Mouse (Mus musculus): ENCODE measurements around the gene Mical3.
A peak's percentile ranks its signal among the peaks of the same experiment; 100 is the strongest.

The Mical3 gene

DNA sequence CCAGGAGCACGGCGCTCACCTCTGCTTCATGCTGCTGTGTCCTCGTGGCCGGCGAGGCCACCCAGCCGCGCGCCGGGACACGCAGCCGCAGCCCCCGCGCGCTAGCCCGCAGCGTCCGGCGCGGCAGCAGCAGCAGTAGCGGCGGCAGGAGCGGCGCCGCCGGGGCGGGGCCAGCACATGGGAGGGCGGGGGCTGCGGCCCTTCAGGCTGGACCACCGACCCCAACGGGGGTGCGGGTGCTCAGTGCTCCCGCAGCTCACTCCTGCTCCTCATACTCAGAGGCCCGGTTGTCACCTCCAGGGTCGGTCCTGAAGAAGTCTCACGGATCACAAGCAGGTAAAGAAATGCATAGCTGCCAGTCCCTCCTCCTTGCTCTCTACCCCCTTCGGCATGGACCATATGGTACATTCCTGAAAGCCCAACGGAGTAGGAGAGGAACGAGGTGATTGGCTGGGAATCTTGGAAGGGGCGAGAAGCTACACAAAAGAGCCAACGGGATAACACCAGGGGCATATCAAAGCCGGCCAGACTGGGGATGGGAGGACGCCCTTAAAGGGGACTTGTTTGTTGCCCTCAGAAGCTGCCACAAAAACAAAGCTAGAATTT, 20.7 kb downstream of the Mical3 start:
- peak; percentile 83 to 88 for DNase-seq (ENCODE audit: low spot score in 2 of 2)

DNA sequence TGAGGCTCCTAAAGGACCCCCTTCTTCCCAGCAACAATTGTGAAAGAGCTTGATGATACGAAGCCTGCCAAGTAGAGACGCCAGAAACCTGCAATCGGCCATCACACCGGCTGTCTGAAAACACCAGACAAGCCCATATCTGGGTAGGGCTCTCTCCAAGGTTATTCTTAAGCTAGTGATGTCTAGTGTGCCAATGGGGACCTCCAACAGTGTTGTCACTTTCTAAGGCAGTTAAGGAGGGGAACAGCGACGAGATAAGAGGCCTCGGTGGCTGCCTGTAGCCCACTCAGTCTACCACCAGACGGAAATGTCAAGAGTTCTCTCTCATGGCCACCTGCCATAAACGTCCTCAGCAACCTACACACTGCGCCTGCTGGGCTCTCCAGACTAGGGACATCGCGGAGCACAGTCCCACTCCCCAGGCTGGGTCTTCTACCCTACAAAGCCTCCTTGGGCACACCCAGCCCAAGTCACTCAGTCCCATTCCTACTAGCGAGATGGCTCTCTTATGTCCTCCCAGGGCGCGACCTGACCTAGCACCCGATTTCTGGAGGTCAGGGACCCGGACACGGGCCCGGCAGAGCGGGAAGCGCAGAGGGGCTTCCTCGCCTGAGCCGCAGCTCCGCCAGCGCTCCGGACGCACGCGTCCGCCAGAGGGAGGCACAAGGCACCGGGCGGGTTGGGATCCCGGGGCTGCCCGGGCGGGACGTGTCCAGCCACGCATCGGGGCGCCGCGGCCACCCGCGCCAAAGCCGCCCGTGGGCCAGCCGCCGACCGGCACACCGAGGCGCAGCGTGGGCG, 21.4 kb downstream of the Mical3 start:
- peak; percentile 31 to 40 for DNase-seq (ENCODE audit: low spot score in 2 of 2)

DNA sequence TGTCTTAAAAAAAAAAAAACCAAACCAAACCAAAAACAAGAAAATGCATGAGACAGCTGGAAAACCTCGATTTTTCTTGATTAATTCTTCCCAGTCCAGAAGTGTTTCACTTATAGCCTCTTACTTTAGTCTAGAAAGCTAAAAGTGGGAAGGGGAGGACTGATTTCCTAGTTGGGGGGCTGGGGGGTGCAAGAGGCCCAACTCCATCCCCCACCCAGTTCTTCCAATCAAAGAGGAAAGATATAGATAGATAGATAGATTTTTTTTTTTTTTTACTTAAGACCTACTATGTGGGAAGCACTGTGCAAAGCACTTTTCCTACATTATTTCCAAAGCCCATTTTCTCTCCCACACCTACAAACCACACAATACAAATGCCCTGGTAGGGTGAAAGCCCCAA, 22.7 kb downstream of the Mical3 start:
- DNase-seq (ENCODE audit: low spot score in 2 of 2), result no peak

DNA sequence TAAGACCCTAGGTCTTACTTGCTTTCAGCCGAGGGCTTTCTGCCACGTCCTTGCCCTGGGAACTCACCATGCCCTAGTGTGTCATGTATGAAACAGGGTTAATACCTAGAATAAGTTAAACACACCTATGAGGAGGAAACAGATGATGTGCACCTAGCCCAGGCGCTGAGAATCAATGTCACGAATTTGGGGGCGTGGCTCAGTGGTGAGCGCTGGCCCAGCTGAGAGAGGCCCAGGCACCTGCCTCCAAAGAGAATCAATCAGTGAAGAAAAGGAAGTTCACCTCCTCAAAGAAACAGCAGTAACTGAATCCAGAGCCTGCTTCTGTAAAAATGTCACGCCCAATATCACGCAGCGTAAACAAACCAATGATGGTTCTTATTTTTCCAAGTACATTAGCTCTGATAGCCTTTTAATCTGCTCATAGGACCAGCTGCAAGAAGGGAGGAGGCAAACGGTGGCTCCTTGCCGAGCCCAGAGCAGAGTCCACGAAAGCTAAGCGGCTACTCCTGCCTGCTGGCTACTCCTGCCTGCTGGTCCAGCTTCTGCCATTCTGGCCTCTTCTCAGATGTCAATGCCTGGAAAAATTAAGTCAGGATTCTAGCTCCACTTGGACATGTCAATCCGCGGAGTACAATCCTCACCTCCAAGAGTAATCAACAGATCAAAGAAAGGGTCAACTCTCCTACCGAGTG, 23.9 kb downstream of the Mical3 start:
- DNase-seq (ENCODE audit: low spot score in 2 of 2), result peak in 1 of 2 experiments; percentile 32

DNA sequence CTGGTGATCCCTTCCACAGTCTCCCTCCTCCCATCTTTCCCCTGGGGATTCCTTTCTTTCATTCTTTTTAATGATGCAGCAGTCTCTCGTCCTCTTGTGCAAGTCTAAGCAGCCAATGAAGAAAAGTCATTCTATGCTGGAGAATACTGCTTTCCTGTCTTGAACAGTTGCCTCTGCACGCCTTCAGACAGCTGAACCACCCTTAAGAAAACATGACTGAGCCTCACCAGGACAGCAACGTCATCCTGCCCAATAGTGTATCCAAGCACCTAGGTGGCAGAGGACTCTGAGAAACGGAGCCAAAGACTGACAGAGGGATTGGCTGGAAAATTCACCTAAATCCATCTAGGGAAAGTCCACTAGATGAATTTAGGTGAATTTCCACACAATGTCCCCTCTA, 25.1 kb downstream of the Mical3 start:
- no peak for DNase-seq (ENCODE audit: low spot score in 2 of 2)

DNA sequence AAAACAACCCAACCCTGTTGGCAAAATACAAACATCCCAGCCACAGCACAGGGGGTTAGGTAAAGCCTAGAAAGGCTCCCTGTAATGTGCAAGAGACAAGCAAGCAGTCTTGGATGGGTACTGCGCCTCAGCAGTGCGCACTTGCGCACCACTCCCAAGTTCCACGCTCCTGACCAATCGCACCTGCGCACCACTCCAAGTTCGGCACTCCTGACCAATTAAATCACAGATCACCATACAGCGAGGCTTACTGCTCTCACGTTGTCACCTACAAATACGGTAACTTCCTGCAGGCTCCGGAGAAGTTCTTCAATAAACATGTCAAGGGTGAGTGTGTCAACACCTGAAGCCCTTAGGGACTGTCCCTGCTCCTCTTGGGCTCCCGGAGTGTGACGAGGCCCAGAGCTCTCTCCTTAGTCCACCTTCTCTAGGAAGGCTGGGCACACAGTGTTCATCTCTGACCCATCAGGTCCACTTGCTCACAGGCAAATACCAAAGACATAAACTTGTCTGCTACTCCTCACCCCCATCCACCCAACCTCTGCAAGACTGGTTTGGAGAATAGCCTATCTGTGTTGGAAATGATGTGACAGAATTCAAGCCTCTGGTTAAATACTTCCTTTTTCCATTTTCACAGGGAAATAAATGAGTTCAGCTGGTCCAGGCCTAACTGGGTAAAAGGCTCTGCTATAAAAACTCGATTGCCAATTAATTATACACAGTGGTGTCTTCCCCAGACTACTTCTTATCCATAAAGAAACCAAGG, 27.2 kb downstream of the Mical3 start:
- no peak for DNase-seq (ENCODE audit: low spot score in 2 of 2)

DNA sequence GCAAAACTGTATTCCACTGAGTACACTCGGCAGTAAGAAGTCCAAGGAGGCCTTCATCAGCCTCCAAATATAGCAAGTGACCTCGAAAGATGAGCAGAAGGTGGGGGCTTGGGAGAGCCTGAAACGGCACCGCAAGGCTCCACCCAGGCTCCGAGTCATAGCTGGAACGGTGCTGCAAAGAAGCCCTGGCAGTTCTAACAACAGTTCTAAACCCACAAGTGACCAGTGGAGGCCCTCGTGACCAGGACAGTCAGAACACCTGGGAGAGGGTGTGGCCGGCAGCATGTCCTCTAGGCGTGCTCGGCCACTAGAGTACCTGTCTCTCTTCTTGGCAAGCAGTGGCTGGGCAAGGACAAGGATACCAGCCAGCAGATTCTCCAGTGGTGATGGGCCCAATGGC, 27.9 kb downstream of the Mical3 start:
- DNase-seq (ENCODE audit: low spot score in 2 of 2), result no peak

DNA sequence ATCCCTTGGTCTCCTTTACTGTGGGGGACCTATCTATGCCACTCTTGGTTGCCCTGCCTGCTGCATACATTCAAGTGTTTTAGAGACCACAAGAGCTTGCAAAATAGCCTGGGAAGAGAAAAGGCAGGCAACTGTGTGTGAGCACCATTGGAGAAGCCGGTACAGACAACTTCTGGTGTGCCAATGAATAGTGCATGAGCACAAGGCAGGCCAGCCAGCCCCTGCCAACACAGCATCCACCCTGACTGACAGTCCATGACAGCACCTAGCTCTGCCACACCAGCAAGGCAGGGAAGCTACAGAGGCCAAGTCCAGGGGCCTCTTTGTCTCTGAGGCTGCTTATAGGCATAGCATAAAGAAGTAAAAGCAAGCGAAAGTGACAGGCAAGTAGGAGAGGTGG, 28.7 kb downstream of the Mical3 start:
- no peak for DNase-seq (ENCODE audit: low spot score in 2 of 2)

DNA sequence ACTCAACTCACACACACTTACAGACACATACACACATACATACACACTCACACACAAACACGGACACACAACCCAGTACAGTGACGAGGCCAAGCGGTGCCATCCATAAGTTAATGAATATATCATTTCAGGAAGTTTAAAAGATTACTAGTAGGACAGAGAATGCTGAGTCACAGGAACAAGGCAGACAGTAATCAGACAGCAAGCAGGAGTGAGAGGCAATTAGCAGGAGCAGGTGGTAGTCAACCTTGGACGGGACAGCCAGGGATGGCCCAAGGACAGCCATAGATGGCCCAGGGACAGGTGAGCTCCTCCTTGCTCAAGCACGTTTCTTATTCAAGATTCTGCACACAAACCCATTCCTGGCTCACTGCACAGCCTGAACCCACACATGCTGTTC, 29.6 kb downstream of the Mical3 start:
- no peak for DNase-seq (ENCODE audit: low spot score in 2 of 2)

DNA sequence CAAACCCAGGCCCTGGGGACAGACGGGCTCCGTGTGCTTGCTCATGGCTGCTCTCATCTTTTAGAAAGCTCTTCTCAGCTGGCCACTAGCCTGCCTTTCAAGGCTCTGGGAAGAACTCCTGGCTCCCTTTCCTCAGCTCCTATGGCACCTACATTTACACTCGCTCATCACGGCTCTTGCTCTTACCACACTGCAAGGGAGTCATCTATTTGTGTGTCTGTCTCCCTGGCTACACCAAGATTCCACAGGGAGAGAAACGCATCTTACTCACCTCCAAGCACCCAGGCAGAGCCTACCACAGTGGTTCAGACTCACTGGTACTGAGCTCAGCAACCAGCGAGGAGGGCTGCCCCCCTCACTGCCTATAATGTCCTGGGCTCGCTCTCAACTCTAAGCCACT, 31.0 kb downstream of the Mical3 start:
- no peak for DNase-seq (ENCODE audit: low spot score in 2 of 2)

DNA sequence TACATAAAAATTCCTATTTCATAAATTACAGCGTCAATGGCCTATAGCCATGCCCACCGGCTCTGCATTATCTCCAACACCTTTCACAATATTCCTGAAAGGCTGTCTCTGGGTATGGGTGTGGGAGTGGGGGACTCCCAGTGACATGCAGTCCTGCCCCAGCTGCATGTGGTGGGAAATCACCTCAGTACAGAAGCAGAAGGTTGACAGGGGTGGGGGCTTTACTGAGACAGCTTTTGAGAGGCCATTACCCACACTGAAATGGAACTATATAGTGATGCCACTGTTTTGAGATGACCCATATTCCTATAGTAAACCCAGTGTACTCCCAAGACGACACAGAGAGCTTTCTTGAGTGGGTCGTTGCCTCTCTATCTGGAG, 31.6 kb downstream of the Mical3 start:
- DNase-seq (ENCODE audit: low spot score in 2 of 2), result no peak

DNA sequence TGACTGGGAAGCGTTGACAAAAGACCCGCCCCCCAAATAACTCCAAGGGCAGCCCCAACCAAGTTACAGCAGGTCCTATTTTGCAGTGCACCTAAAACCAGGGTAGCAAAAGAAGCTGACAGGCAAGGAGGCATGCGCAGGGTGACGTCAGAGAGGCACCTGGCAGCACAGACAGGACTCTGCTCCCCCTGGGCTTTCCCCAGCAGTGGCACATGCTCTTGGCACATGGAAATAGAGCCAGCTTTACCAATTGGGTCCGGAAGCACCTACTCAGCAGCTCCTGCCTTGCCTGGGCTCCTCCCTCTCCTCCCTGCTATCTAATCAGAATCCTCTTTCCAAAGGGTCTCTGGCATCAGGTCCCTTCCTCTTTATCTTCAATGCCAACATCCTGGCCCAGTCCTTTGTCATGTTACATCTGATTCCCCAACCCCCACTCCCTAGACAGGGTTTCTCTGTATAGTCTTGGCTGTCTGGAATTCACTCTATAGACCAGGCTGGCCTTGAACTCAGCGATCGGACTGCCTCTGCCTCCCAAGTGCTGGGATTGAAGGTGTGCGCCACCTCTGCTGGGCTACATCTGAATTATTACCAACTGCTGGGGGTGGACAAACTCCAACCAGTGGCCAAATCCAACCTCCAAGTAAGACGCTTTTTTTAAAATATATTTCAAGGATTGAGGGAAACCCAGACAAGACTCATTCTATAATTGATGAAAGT, 32.1 kb downstream of the Mical3 start:
- no peak for DNase-seq (ENCODE audit: low spot score in 2 of 2)

DNA sequence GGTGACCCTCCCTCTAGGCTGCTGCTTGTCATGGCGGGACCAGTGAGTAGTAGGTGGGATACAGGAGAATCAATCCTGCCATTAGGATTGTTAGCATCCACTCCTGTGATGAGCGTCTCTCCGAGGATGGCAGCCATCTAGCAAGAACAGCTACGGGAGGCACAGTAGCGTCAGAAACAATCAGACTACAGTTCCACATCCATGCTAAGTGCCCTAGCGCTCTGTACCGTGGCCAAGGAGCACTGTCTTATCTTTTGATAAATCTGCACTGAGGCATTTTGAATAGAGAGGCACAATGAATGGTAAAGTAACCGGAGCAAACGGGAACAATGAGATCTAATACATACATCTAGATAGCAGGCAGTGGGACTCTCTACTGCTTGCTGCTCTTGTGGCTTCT, 32.7 kb downstream of the Mical3 start:
- DNase-seq (ENCODE audit: low spot score in 2 of 2), result no peak

DNA sequence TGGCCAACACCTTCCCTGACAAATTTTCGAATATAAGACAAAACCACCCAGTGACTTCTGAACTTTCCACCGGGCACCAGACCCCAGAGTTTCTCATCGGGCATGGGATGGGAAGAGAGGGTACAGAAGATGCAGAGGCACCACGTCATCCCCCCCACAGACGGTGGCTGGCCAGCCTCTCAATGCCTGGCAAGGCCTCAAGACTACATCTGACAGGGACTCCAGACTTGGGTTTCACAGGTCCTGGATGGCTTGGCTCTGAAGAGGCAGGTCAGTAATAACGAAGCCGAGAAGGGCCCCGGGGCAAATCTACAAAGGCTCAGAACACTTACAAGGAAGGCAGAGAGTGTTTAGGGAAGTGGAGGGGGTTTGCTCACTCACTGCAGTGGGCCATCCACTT, 33.9 kb downstream of the Mical3 start:
- no peak for DNase-seq (ENCODE audit: low spot score in 2 of 2)

DNA sequence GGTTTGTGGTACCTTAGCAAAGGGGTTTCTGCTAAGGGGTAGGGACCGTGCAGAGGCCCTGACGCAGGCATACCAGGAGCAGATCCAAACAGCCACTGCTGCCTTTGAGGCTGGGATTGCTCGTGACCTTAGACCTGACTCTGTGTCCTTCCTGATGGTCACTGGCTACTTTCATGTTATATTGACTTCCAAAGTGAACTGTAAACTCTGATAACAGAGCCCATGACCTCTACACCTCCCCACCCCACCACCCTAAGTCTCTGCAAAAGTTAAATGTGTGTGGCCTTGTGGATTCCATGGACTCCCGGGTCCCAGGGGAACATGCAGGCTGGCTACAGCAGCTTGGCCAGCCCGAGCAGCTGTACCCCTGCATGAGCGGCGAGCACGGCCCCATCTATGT, 34.4 kb downstream of the Mical3 start:
- DNase-seq (ENCODE audit: low spot score in 2 of 2), result no peak

DNA sequence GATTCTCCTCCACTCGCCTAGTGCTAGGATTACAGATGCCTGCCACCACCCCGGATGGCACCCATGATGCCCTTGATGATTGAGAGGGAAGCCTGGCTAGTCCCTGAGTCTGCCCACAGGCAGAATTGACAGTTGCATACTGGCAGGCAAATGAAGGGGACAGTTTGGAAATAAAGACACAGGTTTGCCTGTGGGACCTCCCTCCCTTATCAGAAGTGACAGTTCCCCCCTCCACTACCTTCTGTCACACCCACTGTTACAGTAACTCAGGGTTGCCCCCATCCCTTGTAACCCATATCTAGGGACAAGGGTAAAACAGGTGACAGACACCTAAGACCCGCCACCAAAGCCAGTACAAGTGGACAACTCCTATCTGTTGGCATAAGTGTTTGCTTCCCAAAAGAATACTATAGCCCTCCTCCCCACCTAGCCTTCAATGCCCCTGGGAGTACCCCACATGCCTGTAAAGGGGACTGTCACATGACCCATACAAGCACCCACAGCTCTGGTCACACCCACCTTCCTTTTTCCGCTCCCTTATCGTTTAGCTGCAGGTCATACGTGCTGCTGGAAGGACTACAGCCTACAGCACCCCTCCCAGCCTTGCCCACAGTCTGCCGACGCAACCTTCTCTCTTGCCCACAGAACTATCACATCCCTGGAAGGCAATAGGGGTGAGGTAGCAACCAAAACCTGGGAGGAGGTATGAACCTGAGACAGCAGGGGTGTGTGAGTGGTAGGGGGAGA, 37.0 kb downstream of the Mical3 start:
- DNase-seq (ENCODE audit: low spot score in 2 of 2), result no peak

DNA sequence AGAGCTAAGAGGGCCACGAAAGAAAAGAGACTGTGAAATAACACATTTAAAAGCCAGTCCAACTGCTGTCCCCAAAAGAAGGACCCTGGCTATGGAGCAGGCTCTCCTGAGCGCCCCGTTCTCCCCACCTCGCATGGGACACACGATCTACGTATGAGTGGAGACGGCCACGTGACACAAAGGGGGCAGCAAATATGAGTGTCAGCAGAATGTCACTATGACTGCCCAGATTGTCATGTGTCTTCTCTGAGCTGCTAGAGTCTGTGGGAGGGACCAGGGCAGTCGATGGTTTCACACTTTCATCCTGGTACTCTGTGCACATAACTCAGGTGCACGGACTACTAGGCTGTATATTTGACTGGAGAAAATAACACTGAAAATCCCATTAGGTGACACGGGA, 40.0 kb downstream of the Mical3 start:
- DNase-seq (ENCODE audit: low spot score in 2 of 2), result no peak

DNA sequence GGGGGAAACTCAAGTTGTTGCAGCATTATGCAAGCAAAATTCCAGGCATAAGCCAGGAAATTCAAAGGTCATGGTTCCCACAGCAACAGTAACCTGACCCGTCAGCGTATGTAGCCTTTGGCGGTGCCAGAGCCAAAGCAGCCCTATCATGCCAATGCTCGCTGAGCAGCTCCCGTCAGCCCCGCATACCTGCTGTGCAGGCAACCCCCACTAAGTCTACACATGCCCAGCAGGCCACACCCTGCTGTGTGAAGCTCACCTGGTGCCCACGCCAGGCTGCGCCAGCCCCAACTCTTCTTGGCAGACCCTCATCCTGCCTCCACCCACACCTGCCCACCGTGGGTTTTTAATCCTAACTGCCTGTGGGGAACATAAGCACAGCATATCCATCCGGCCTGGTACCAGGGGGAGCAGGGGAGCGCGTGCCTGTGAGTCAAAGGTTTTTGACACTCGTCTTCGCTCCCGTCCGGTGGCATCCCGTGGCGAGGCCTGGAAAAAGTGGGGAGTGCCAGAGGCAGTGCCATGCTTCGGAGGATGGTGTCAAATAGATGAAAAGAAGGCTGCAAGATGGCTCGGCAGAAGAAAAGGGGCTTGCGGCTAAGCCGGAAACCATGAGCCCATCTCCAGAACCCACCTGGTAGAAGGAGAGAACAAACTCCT, 43.1 kb downstream of the Mical3 start:
- no peak for DNase-seq (ENCODE audit: low spot score in 2 of 2)

DNA sequence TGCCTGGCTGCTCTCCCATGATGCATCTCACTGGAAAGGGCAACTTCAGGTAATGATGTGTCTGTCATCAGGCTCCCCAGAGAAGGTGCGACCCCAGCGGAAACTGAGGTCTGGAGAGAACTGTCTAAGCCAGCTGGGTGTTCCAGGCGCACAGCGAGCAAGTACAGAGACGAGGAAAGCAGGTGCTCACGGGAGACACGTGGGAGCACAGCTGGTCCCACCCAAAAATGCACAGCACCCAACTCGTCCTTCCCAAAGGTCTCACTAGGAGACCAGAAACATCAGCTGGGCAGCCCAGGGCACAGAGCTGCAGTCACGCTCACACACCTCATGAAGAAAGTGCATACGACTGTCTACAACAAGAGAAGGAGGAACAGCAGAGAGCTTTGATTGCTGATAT, 43.7 kb downstream of the Mical3 start:
- no peak for DNase-seq (ENCODE audit: low spot score in 2 of 2)

DNA sequence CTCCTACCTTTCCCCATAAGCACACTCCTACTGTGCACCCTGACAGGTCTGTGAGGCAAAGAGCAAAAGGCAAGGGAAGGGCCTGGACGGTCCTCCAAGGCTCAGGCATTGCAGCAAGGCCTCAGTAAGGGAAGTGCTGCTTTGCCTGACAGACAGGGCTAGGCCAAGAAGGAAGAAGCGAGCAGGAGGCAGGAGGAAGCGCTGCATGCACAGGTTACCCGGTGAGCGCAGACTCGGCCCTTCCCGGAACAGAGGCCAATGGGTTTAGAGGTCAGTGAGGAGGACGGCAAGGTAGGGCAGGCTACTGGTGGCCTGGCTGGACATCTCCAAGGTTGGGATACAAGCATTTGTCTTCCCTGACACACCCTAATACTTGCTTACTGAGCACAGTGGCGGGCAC, 44.6 kb downstream of the Mical3 start:
- no peak for DNase-seq (ENCODE audit: low spot score in 2 of 2)
